Mouse (Mus musculus) MEL (cell line): ENCODE data around the gene Zmynd11. TPM values are rescaled to one million over a fixed set of nuclear protein-coding genes. Genes with fewer than 3 reads are reported as not detected.
"Not testable (repeated sequence)": the region's sequence is repeated elsewhere in the genome, so short reads cannot be mapped to it uniquely, and the experiment has no call there.

ENCODE experiments used
- DNase-seq: peaks from one replicate; pipeline ENCODE4 v3.0.0; 2011; ENCODE audit warnings: low read depth, low spot score
- H3K27ac ChIP-seq: 2 replicates; pipeline ENCODE4 v1.5.1; 2012; ENCODE audit warnings: low read depth, mild to moderate bottlenecking, control low read depth, low read length, moderate library complexity; ENCODE audit not compliant: control insufficient read depth
- H3K27me3 ChIP-seq, 2 experiments: fragments of 150-350 bp in 1 of 2; sonication (generic) in 1 of 2; 2 replicates each; pipeline ENCODE4 v1.6.1; 2012; ENCODE audit warnings: low read length in 2 of 2, mild to moderate bottlenecking in 2 of 2, improper control_type of control experiment in 1 of 2, moderate library complexity in 1 of 2; ENCODE audit not compliant: insufficient read depth in 2 of 2, control insufficient read depth in 1 of 2
- H3K36me3 ChIP-seq, 2 experiments: 2 replicates each; pipeline ENCODE4 v1.6.1; 2012 to 2014; ENCODE audit warnings: low read length in 2 of 2, improper control_type of control experiment in 1 of 2, inconsistent platforms in 1 of 2, mild to moderate bottlenecking in 1 of 2; ENCODE audit not compliant: insufficient read depth in 2 of 2, control insufficient read depth in 1 of 2
- H3K4me1 ChIP-seq, 2 experiments: fragments of 150-350 bp in 1 of 2; sonication (generic) in 1 of 2; 2 replicates each; pipeline ENCODE4 v1.6.1; 2012; ENCODE audit warnings: low read length in 2 of 2, improper control_type of control experiment in 1 of 2, mild to moderate bottlenecking in 1 of 2; ENCODE audit not compliant: insufficient read depth in 2 of 2, control insufficient read depth in 1 of 2
- H3K4me3 ChIP-seq, 2 experiments: fragments of 150-350 bp in 1 of 2; sonication (generic) in 1 of 2; 2 replicates each; pipeline ENCODE4 v1.5.1; 2012; ENCODE audit warnings: low read depth in 2 of 2, low read length in 2 of 2, mild to moderate bottlenecking in 2 of 2, moderate library complexity in 2 of 2, control low read depth in 1 of 2, improper control_type of control experiment in 1 of 2; ENCODE audit not compliant: control insufficient read depth in 1 of 2, insufficient read depth in 1 of 2
- H3K79me2 ChIP-seq: 2 replicates; pipeline ENCODE4 v1.6.1; 2012; ENCODE audit warnings: mild to moderate bottlenecking, low read length, moderate library complexity; ENCODE audit not compliant: control insufficient read depth, poor library complexity, insufficient read depth
- H3K9ac ChIP-seq: 2 replicates; pipeline ENCODE4 v1.6.1; 2012; ENCODE audit warnings: low read depth, mild to moderate bottlenecking, control low read depth, low read length, moderate library complexity; ENCODE audit not compliant: control insufficient read depth, poor library complexity, severe bottlenecking
- H3K9me3 ChIP-seq: fragments of 150-350 bp; sonication (generic); replicated peaks from 2 replicates; pipeline ENCODE4 v1.6.1; 2012; ENCODE audit warnings: mild to moderate bottlenecking, low read length, improper control_type of control experiment, moderate library complexity; ENCODE audit not compliant: insufficient read depth
- BHLHE40 ChIP-seq: IDR thresholded peaks from 2 replicates; pipeline ENCODE4 v1.6.1; 2012; ENCODE audit warnings: low read depth, mild to moderate bottlenecking, inconsistent platforms, low read length, improper control_type of control experiment, borderline replicate concordance
- JUND ChIP-seq: IDR thresholded peaks from 2 replicates; pipeline ENCODE4 v1.6.1; 2011; ENCODE audit warnings: low read depth, mild to moderate bottlenecking, improper control_type of control experiment, low read length
- MAZ ChIP-seq: IDR thresholded peaks from 2 replicates; pipeline ENCODE4 v1.6.1; 2012; ENCODE audit warnings: low read depth, mild to moderate bottlenecking, inconsistent platforms, low read length, improper control_type of control experiment
- MXI1 ChIP-seq: IDR thresholded peaks from 2 replicates; pipeline ENCODE4 v1.6.1; 2011; ENCODE audit warnings: mild to moderate bottlenecking, low read depth, low read length, improper control_type of control experiment
- RAD21 ChIP-seq: IDR thresholded peaks from 2 replicates; pipeline ENCODE4 v1.6.1; 2011; ENCODE audit warnings: mild to moderate bottlenecking, low read depth, low read length, improper control_type of control experiment
- SIN3A ChIP-seq: IDR thresholded peaks from 2 replicates; pipeline ENCODE4 v1.6.1; 2012; ENCODE audit warnings: low read length, improper control_type of control experiment, inconsistent platforms
- TAL1 ChIP-seq: IDR thresholded peaks from 2 replicates; pipeline ENCODE4 v1.6.1; 2012; ENCODE audit warnings: mild to moderate bottlenecking, inconsistent platforms, low read length, moderate library complexity, mixed read lengths
- TCF12 ChIP-seq: IDR thresholded peaks from 2 replicates; pipeline ENCODE4 v1.6.1; 2014; ENCODE audit warnings: low read depth, mild to moderate bottlenecking, inconsistent platforms, low read length, improper control_type of control experiment, moderate library complexity
- USF1 ChIP-seq: IDR thresholded peaks from 2 replicates; pipeline ENCODE4 v1.6.1; 2014; ENCODE audit warnings: low read depth, mild to moderate bottlenecking, inconsistent platforms, low read length, improper control_type of control experiment, moderate library complexity
- USF2 ChIP-seq, 2 experiments: IDR thresholded peaks; 2 replicates each; pipeline ENCODE4 v1.6.1; 2011 to 2012; ENCODE audit warnings: improper control_type of control experiment in 2 of 2, low read length in 2 of 2, borderline replicate concordance in 1 of 2, inconsistent platforms in 1 of 2, low read depth in 1 of 2, mild to moderate bottlenecking in 1 of 2; ENCODE audit not compliant: insufficient read depth in 1 of 2
- ZMIZ1 ChIP-seq: IDR thresholded peaks from 2 replicates; pipeline ENCODE4 v1.6.1; 2012; ENCODE audit warnings: low read depth, mild to moderate bottlenecking, inconsistent platforms, low read length, improper control_type of control experiment, moderate library complexity
- polyA plus RNA-seq, 2 experiments: library from polyadenylated mRNA; stranded (reverse) in 1 of 2; unstranded in 1 of 2; fragments of >175 nt in 1 of 2; fragments of >200 nt in 1 of 2; gene quantifications; 2 replicates each; pipeline versions ENCODE4 v1.2.1 to v1.2.4; 2012; ENCODE audit warnings: low replicate concordance in 2 of 2, low read depth in 1 of 2; ENCODE audit not compliant: insufficient read length in 2 of 2, insufficient read depth in 1 of 2, missing spikeins in 1 of 2
- total RNA-seq: library from RNA; depleted of rRNA; stranded (reverse); fragments of 300-350 nt; gene quantifications from 2 replicates; pipeline ENCODE4 v1.2.3, GENCODE M21; 2012

Zmynd11 gene
- total and polyA plus RNA-seq, 3 experiments, result 21.8 to 310 (median 33.0) TPM

GRCm38 (mm10) chr13:9737024-9737423 is 28.1 kb downstream of the Zmynd11 start:
- Histone ChIP-seq H3K9ac (no peak overlapping the region), H3K9me3 (no peaks in the 10 kb centered on the region), H3K27me3 (no peaks in the 10 kb centered on the region), H3K79me2 (peaks cover 7% of the 10 kb centered on the region; the same call in 1 of the 2 replicates), H3K27ac (no peak overlapping the region), H3K4me3 (no peak overlapping the region), H3K4me1 (peaks cover 0 to 2% of the 10 kb centered on the region in 2 experiments; a peak in 1 of 4 replicates), H3K36me3 (peaks cover 2 to 7% of the 10 kb centered on the region in 2 experiments; a peak in 2 of 4 replicates)
- TF ChIP-seq BHLHE40 (no peak), USF1 (no peak), SIN3A (no peak), MXI1 (no peak), ZMIZ1 (no peak), TCF12 (no peak), TAL1 (no peak), MAZ (no peak), JUND (no peak), RAD21 (no peak), USF2 (IDR thresholded peaks at IDR 0.05; ENCODE audit: borderline replicate concordance in 1 of 2, insufficient read depth in 1 of 2, low read depth in 1 of 2, low read length in 2 of 2) (no peak)
- no peak for DNase-seq

- H3K4me1 ChIP-seq, DNase-seq, H3K9me3 ChIP-seq, H3K79me2 ChIP-seq, H3K4me3 ChIP-seq, H3K27ac ChIP-seq, H3K27me3 ChIP-seq, H3K9ac ChIP-seq, H3K36me3 ChIP-seq: not testable (repeated sequence)
Observed at GRCm38 (mm10) chr13:9732262-9732661, 32.9 kb downstream of the Zmynd11 start.

- Histone ChIP-seq H3K9me3 (no peaks in the 10 kb centered on the region), H3K36me3 (peaks cover 0 to 2% of the 10 kb centered on the region in 2 experiments; a peak in 2 of 4 replicates), H3K9ac (no peak overlapping the region), H3K27ac (no peak overlapping the region), H3K27me3 (no peaks in the 10 kb centered on the region), H3K4me3 (no peak overlapping the region), H3K79me2 (no peaks in the 10 kb centered on the region), H3K4me1 (no peaks in the 10 kb centered on the region)
- DNase-seq, result no peak
- no peak for TF ChIP-seq MXI1
Observed at GRCm38 (mm10) chr13:9729073-9729472, 36.1 kb downstream of the Zmynd11 start.
